Mouse (Mus musculus): ENCODE measurements around the gene Trim24. TPM values are rescaled to one million over a fixed set of nuclear protein-coding genes. Genes with fewer than 3 reads are reported as not detected.
"Not testable (repeated sequence)": the region's sequence is repeated elsewhere in the genome, so short reads cannot be mapped to it uniquely, and the experiment has no call there.

The Trim24 gene
- 17.5 and 17.8 TPM in 2 replicates for polyA plus RNA-seq (2015; fragmentation: Nextera tagmentation; extraction: Ambion mirVana)

DNA sequence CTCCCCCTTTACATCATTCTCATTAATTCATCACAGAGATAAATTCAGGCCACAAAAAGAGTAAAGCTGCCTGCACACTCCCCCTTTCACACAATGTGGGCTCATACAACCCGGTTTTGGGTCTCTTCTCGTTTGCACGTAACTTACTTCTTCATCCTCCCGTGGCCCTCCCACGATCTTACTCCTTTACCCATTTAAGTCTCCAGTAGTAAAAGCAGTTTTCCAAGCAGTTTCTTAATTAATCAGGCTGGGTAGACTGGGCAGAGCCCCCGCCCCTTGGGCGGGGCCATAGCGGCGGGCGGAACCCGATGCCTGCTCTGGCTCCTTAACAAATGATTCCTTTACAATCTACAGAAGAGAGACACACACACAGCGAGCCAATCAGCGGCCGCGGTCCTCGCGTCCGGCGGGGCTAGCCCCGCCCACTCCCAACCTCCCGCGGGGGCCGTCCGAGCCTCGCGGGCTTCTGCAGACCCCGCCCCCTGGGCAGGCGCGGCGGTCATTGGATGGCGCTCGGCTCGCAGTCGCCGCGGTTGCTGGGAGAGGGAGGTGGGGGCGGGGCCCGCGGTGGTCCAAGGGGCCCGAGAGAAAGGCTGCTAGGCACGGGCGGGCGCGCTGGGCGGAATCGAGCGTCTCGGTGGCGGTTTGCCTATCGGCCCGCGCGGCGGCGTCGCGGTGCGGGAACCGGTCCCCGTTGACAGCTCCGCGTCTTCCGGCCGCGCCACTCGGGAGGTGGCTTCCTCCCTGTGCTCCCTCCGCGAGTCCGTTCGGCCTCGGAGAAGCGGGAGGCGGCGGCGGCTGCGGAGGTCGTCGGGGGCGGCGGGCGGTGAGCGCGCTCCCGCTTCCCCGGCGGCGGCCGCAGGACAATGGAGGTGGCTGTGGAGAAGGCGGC is at the start of gene Trim24:
TSS of gene Trim24 (plus strand) at position 567 of the 892 bp plus-strand sequence.
- Histone ChIP-seq H3K36me3 (peaks cover 25% of the 10 kb centered on the region), H3K4me3 (replicated peaks) (peak within 1 kb of the TSS; percentile 86), H3K27ac (replicated peaks) (peak within 1 kb of the TSS; percentile 99), H3K4me2 (peak within 1 kb of the TSS; percentile 57), H3K27me3 (replicated peaks) (no peaks in the 10 kb centered on the region), H3K9me3 (replicated peaks) (peaks cover 25% of the 10 kb centered on the region), H3K4me1 (peaks cover 6% of the 10 kb centered on the region; the same call in 1 of the 2 replicates), H3K9ac (replicated peaks) (peak within 1 kb of the TSS; percentile 83)
- peak; percentile 98 for ATAC-seq (ENCODE audit: low FRiP score)
- WGBS: under 1% methylated on average over 75 of the region's 89 CpGs

- Histone ChIP-seq H3K27me3 (replicated peaks) (no peaks in the 10 kb centered on the region), H3K4me3 (replicated peaks) (no peak overlapping the region), H3K27ac (replicated peaks) (no peak overlapping the region), H3K9ac (replicated peaks) (no peak overlapping the region), H3K4me1 (no peaks in the 10 kb centered on the region), H3K36me3 (no peaks in the 10 kb centered on the region), H3K9me3 (replicated peaks) (no peaks in the 10 kb centered on the region), H3K4me2 (no peak overlapping the region)
- WGBS: 91% methylated on average over 6 of the region's 6 CpGs
- ATAC-seq (ENCODE audit: low FRiP score): no peak
Measured at GRCm38 (mm10) chr6:37821531-37822051, 49.0 kb upstream of the Trim24 start.

- H3K9me3 ChIP-seq (replicated peaks): no peaks in the 10 kb centered on the region
- no peak overlapping the region for H3K27ac ChIP-seq (replicated peaks)
- 94% methylated on average over 2 of the region's 2 CpGs for WGBS
- no peak overlapping the region for H3K9ac ChIP-seq (replicated peaks)
- no peaks in the 10 kb centered on the region for H3K36me3 ChIP-seq
- H3K4me2 ChIP-seq: no peak overlapping the region
- no peak for ATAC-seq (ENCODE audit: low FRiP score)
- H3K27me3 ChIP-seq (replicated peaks): no peaks in the 10 kb centered on the region
- H3K4me3 ChIP-seq (replicated peaks): no peak overlapping the region
- H3K4me1 ChIP-seq: no peaks in the 10 kb centered on the region
Measured at GRCm38 (mm10) chr6:37822390-37822789, 48.2 kb upstream of the Trim24 start.

DNA sequence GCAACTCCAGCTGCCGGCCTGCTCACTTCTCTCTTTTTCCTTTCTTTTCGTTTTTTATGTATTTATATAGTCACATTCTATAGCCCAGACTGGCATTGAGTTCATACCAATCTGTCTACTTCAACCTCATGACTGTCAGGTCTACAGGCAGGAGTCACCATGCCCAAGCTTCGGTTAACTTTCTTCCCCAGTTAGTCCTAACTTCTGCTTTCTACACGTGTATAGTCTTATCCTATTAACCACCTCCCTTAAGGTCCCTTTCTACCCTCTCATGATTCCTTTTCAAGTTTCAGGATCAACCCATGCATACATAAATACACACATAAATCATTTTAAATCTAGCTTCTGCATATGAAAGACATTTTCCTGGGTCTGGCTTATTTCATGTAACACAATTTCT is 46.9 kb upstream of the Trim24 start:
- Histone ChIP-seq H3K9ac (replicated peaks) (no peak overlapping the region), H3K4me3 (replicated peaks) (no peak overlapping the region), H3K27ac (replicated peaks) (no peak overlapping the region), H3K36me3 (no peaks in the 10 kb centered on the region), H3K9me3 (replicated peaks) (no peaks in the 10 kb centered on the region), H3K27me3 (replicated peaks) (no peaks in the 10 kb centered on the region), H3K4me1 (no peaks in the 10 kb centered on the region), H3K4me2 (no peak overlapping the region)
- no peak for ATAC-seq (ENCODE audit: low FRiP score)
- WGBS: 85% methylated on average over 4 of the region's 4 CpGs

- H3K36me3 ChIP-seq; H3K4me2 ChIP-seq; H3K4me1 ChIP-seq; ATAC-seq (ENCODE audit: low FRiP score); H3K9me3 ChIP-seq (replicated peaks); H3K4me3 ChIP-seq (replicated peaks); H3K27me3 ChIP-seq (replicated peaks); H3K9ac ChIP-seq (replicated peaks); H3K27ac ChIP-seq (replicated peaks): not testable (repeated sequence)
- 92% methylated on average over 7 of the region's 7 CpGs for WGBS
Measured at GRCm38 (mm10) chr6:37825331-37826115, 45.1 kb upstream of the Trim24 start.

- 68% methylated on average over 3 of the region's 3 CpGs for WGBS
- H3K9ac ChIP-seq (replicated peaks): no peak overlapping the region
Measured at GRCm38 (mm10) chr6:37828955-37829354, 41.7 kb upstream of the Trim24 start.

GRCm38 (mm10) chr6:37829631-37830030 is 41.0 kb upstream of the Trim24 start:
- no peak for ATAC-seq (ENCODE audit: low FRiP score)
- Histone ChIP-seq H3K9ac (replicated peaks) (no peak overlapping the region), H3K9me3 (replicated peaks) (peaks cover 11% of the 10 kb centered on the region; the same call in 1 of the 2 replicates), H3K27me3 (replicated peaks) (no peaks in the 10 kb centered on the region), H3K36me3 (no peaks in the 10 kb centered on the region), H3K4me1 (no peaks in the 10 kb centered on the region), H3K27ac (replicated peaks) (no peak overlapping the region), H3K4me2 (no peak overlapping the region), H3K4me3 (replicated peaks) (no peak overlapping the region)

More at GRCm38 (mm10) chr6:37828955-37829354, 41.7 kb upstream of the Trim24 start:
- Histone ChIP-seq H3K4me1 (no peaks in the 10 kb centered on the region), H3K36me3 (no peaks in the 10 kb centered on the region), H3K27ac (replicated peaks) (no peak overlapping the region), H3K9me3 (replicated peaks) (peaks cover 11% of the 10 kb centered on the region; the same call in 1 of the 2 replicates), H3K4me3 (replicated peaks) (no peak overlapping the region), H3K4me2 (no peak overlapping the region), H3K27me3 (replicated peaks) (no peaks in the 10 kb centered on the region)
- no peak for ATAC-seq (ENCODE audit: low FRiP score)

DNA sequence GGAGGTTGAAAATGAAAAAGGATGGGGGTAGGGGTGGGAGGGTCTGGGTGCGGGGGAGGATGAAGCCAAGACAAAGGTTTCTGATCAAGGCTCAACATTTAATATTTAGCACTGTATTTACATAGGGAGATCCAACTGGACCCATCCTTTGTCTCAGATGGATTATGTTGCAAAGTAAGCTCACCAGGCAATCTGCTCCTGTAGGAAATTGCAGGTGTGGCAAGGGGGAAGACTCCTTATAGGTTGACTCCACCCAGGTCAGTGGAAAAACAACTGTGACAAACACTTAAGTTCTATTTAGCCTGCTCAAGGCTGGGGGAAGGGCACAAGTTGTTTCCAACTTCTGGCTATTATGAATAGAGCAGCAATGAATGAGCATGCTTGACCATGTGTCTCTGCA is 36.9 kb upstream of the Trim24 start:
- 96% methylated on average over 1 of the region's 1 CpGs for WGBS
- Histone ChIP-seq H3K4me3 (replicated peaks) (no peak overlapping the region), H3K4me2 (no peak overlapping the region), H3K36me3 (no peaks in the 10 kb centered on the region), H3K9me3 (replicated peaks) (peaks cover 11% of the 10 kb centered on the region; the same call in 1 of the 2 replicates), H3K27me3 (replicated peaks) (no peaks in the 10 kb centered on the region), H3K9ac (replicated peaks) (no peak overlapping the region), H3K27ac (replicated peaks) (no peak overlapping the region), H3K4me1 (no peaks in the 10 kb centered on the region)
- no peak for ATAC-seq (ENCODE audit: low FRiP score)

GRCm38 (mm10) chr6:37836951-37837565 is 33.6 kb upstream of the Trim24 start:
- H3K9me3 ChIP-seq (replicated peaks); H3K9ac ChIP-seq (replicated peaks); H3K4me2 ChIP-seq; ATAC-seq (ENCODE audit: low FRiP score); H3K27ac ChIP-seq (replicated peaks); H3K4me3 ChIP-seq (replicated peaks); H3K27me3 ChIP-seq (replicated peaks); H3K36me3 ChIP-seq; H3K4me1 ChIP-seq: not testable (repeated sequence)
- WGBS: 87% methylated on average over 2 of the region's 2 CpGs

DNA sequence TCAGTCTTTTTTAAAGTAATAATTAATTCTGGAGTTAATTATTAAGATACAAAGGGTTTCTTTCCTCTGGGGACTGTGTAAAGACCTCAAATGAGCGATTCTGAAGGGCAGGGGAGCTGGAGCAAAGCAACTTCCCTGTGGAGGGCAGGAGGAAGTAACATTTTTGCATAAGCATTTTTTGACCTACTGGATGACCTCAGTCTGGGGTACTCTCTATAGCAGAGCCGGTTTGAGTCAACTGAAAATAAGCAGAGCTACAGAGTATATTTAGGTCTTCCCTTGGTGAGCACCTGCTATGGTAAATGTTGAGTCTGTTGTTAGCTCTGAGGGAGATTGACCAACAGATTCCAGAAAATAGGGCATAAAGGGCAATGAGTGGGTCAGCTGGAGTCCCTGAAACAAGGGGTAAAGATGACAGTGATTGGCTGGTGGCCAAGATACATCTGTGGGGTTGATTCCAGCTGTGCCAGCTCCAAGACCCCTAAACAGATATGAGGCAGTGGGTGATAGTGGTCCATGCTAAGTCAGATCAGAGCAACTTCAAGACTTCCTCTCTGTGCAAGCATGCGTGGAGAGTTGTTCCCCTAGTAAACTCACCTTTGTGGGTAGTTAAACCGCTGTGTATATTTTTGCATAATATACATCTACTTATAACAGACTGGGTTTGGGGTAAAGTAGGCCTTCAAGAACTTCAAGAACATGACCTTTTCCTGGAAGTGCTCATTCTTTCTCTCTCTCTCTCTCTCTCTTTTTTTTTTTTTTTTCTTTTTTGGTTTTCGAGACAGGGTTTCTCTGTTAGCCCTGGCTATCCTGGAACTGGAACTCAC is 27.6 kb upstream of the Trim24 start:
- no peak for ATAC-seq (ENCODE audit: low FRiP score)
- Histone ChIP-seq H3K27me3 (replicated peaks) (no peaks in the 10 kb centered on the region), H3K9me3 (replicated peaks) (no peaks in the 10 kb centered on the region; the same call in 1 of the 2 replicates), H3K36me3 (no peaks in the 10 kb centered on the region), H3K4me2 (no peak overlapping the region), H3K9ac (replicated peaks) (no peak overlapping the region), H3K4me3 (replicated peaks) (no peak overlapping the region), H3K27ac (replicated peaks) (no peak overlapping the region), H3K4me1 (no peaks in the 10 kb centered on the region)
- 93% methylated on average over 5 of the region's 5 CpGs for WGBS
